Mouse (Mus musculus) monocyte, adult 2 months (primary cell): Measurements from ENCODE around the gene Lect2.

Source experiments
- DNase-seq, 2 experiments: peaks; one replicate each; pipeline ENCODE4 v3.0.0; 2022; ENCODE audit warnings: low spot score in 2 of 2, low read depth in 1 of 2

The Lect2 gene

GRCm38 (mm10) chr13:56509796-56510195 lies 38.5 kb downstream of the Lect2 start:
- DNase-seq, result no peak

DNA sequence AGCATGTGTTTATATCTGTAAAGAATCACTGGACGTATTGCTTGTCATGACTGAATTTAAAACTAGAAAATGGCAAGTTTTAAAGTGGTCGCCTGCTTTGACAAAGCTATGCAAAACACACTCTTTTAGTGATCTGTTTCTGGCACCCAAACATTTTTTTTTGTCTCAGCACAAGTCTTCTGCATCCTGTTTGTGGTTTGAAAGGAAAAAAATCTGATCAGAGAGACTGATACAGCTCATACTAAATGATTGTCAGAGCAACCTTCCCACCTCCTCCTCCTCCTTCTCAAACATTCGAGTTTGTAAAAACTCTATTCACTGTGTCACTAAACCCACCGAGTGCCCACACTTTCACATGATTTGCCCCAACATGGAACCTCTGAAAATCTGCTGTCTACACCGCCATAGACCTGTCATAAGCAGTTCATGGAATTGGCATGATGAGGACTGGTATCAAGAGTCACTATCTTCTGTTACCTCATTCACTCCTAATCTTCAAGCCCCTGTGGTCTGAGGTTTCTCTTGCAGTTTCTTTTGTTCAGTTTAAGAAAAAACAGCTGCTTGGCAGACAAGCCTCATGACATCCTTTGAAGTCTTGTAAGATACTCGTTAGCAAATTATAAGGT lies 41.3 kb downstream of the Lect2 start:
- no peak for DNase-seq

GRCm38 (mm10) chr13:56501866-56502420 lies 46.4 kb downstream of the Lect2 start:
- no peak for DNase-seq

- DNase-seq, result no peak
Measured at GRCm38 (mm10) chr13:56500636-56501035, 47.7 kb downstream of the Lect2 start.

DNA sequence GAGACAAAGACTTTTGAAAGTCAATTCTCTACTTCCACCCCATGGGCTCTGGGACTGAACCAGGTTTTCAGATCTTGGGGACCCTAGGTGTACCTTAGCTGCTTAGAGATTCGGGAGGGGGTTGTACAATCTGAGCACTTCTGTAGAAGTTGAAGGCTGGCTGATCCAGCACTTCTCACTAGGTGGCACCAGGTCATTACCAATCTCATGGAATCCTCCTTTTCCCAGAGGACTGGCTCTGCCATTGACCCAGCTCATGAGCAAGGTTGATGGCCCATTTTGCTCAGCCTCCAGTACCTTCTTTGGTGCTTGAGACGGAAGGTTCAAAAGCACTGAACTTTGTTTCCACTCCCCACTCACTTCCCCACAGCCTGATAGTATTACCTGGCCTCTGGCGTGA lies 48.2 kb downstream of the Lect2 start:
- no peak for DNase-seq

DNA sequence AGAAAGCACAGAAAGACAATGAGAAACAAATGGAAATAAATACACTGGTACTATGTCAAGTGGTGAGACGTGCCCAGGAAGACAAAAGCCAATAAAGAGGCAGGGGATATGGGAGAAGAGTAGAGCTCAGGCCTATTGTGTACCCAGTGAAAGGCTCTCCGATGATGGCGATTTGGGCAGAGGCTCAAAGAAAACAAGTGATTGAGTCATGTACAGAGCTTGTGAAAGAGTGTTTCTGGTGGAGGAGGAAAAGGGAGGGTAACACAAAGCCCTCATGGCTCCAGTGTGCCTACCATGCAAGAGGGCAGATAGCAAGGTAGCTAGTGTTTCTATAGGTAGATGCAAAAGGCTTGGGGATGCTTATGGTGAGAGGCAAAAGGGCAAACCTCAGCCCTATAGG lies 53.9 kb downstream of the Lect2 start:
- DNase-seq, result no peak
